Mouse (Mus musculus) midbrain, embryonic 14.5 days (tissue): ENCODE results near the gene Hunk. TPM values are rescaled to one million over a fixed set of nuclear protein-coding genes. Genes with fewer than 3 reads are reported as not detected.

ENCODE experiments used
- ATAC-seq: fragments of 200-750 bp; cut with Nextera tagmentation; 2 replicates; pipeline ENCODE4 v1.8.0; 2017; ENCODE audit warnings: moderate number of reproducible peaks, moderate library complexity; ENCODE audit not compliant: low FRiP score, low TSS enrichment
- DNase-seq: peaks from one replicate; pipeline ENCODE4 v3.0.0-alpha.2; 2015
- H3K27ac ChIP-seq: fragments of 300-500 bp; sonication (generic); replicated peaks from 2 replicates; pipeline ENCODE4 v1.5.1; 2014; ENCODE audit warnings: mild to moderate bottlenecking, low read depth, low read length, moderate library complexity
- H3K27me3 ChIP-seq: fragments of 300-500 bp; sonication (generic); 2 replicates; pipeline ENCODE4 v1.6.1; 2014; ENCODE audit warnings: low read length, control low read depth, mixed read lengths; ENCODE audit not compliant: control insufficient read depth, insufficient read depth
- H3K36me3 ChIP-seq: fragments of 300-500 bp; sonication (generic); 2 replicates; pipeline ENCODE4 v1.6.1; 2014; ENCODE audit warnings: low read length, control low read depth; ENCODE audit not compliant: control insufficient read depth, insufficient read depth
- H3K4me1 ChIP-seq: fragments of 300-500 bp; sonication (generic); 2 replicates; pipeline ENCODE4 v1.6.1; 2014; ENCODE audit warnings: mild to moderate bottlenecking, antibody characterized with exemption, low read length, control low read depth; ENCODE audit not compliant: control insufficient read depth, insufficient read depth
- H3K4me2 ChIP-seq: fragments of 300-500 bp; sonication (generic); 2 replicates; pipeline ENCODE4 v1.6.1; 2014; ENCODE audit warnings: mild to moderate bottlenecking, low read length, moderate library complexity
- H3K4me3 ChIP-seq: fragments of 300-500 bp; sonication (generic); replicated peaks from 2 replicates; pipeline ENCODE4 v1.5.1; 2014; ENCODE audit warnings: low read depth, low read length
- H3K9ac ChIP-seq: fragments of 300-500 bp; sonication (generic); replicated peaks from 2 replicates; pipeline ENCODE4 v1.6.1; 2014; ENCODE audit warnings: mild to moderate bottlenecking, low read length, moderate library complexity
- H3K9me3 ChIP-seq: fragments of 300-500 bp; sonication (generic); 2 replicates; pipeline ENCODE4 v1.6.1; 2016; ENCODE audit warnings: low read length, control low read depth, mixed read lengths; ENCODE audit not compliant: control insufficient read depth
- WGBS: fragments of 180-500 bp; shearing (Covaris S2); extraction: QIAGEN DNeasy Blood & Tissue Kit; methylation state at CpG from one replicate; pipeline ENCODE4 v1.1.7; 2014; 5-methylcytosine and 5-hydroxymethylcytosine counted together
- polyA plus RNA-seq: library from polyadenylated mRNA; unstranded; fragments of >200 nt; fragmentation: Nextera tagmentation; extraction: Ambion mirVana; gene quantifications from 2 replicates; pipeline ENCODE4 v1.2.1, GENCODE M21; 2014

Hunk gene
- polyA plus RNA-seq, 1 experiment from 2014 or later, result 8.7 TPM

- no peak overlapping the region for H3K4me3 ChIP-seq
- no peak overlapping the region for H3K9ac ChIP-seq
- no peak overlapping the region for H3K27ac ChIP-seq
- H3K4me1 ChIP-seq, result no peaks in the 10 kb centered on the region
- WGBS, result 67% methylated on average over 10 of the region's 10 CpGs
- H3K4me2 ChIP-seq, result no peak overlapping the region
- H3K9me3 ChIP-seq, result no peaks in the 10 kb centered on the region
- no peak for ATAC-seq
- no peaks in the 10 kb centered on the region for H3K27me3 ChIP-seq
- DNase-seq, result no peak
- H3K36me3 ChIP-seq, result no peaks in the 10 kb centered on the region
These were observed 147.4 kb downstream of the Hunk start for GRCm38 (mm10) chr16:90533119-90533673.

- H3K27ac ChIP-seq, result no peak overlapping the region
- H3K4me2 ChIP-seq, result no peak overlapping the region
- H3K36me3 ChIP-seq, result no peaks in the 10 kb centered on the region
- no peak for ATAC-seq
- H3K9ac ChIP-seq, result no peak overlapping the region
- H3K4me3 ChIP-seq, result no peak overlapping the region
- WGBS, result 91% methylated on average over 8 of the region's 8 CpGs
- no peak for DNase-seq
- no peaks in the 10 kb centered on the region for H3K9me3 ChIP-seq
- H3K27me3 ChIP-seq, result no peaks in the 10 kb centered on the region
- no peaks in the 10 kb centered on the region for H3K4me1 ChIP-seq
These were observed 148.8 kb downstream of the Hunk start for GRCm38 (mm10) chr16:90534591-90534990.

- 81% methylated on average over 5 of the region's 5 CpGs for WGBS
- Histone ChIP-seq H3K4me3 (no peak overlapping the region), H3K9me3 (no peaks in the 10 kb centered on the region), H3K9ac (no peak overlapping the region), H3K27ac (no peak overlapping the region), H3K4me1 (no peaks in the 10 kb centered on the region), H3K36me3 (no peaks in the 10 kb centered on the region), H3K27me3 (no peaks in the 10 kb centered on the region), H3K4me2 (no peak overlapping the region)
- no peak for DNase-seq
- no peak for ATAC-seq
These were observed 153.1 kb downstream of the Hunk start for GRCm38 (mm10) chr16:90538926-90539325.

- H3K27ac ChIP-seq, result no peak overlapping the region
- H3K4me3 ChIP-seq, result no peak overlapping the region
- DNase-seq, result no peak
- no peaks in the 10 kb centered on the region for H3K27me3 ChIP-seq
- no peaks in the 10 kb centered on the region for H3K36me3 ChIP-seq
- no peaks in the 10 kb centered on the region for H3K9me3 ChIP-seq
- H3K4me2 ChIP-seq, result no peak overlapping the region
- 95% methylated on average over 2 of the region's 2 CpGs for WGBS
- no peak for ATAC-seq
- H3K9ac ChIP-seq, result no peak overlapping the region
- H3K4me1 ChIP-seq, result no peaks in the 10 kb centered on the region
These were observed 155.4 kb downstream of the Hunk start for GRCm38 (mm10) chr16:90541191-90541590.

- Histone ChIP-seq H3K4me1 (no peaks in the 10 kb centered on the region), H3K4me2 (no peak overlapping the region), H3K4me3 (no peak overlapping the region), H3K9ac (no peak overlapping the region), H3K27ac (no peak overlapping the region), H3K9me3 (no peaks in the 10 kb centered on the region), H3K27me3 (no peaks in the 10 kb centered on the region), H3K36me3 (no peaks in the 10 kb centered on the region)
- DNase-seq, result no peak
- 72% methylated on average over 10 of the region's 10 CpGs for WGBS
- no peak for ATAC-seq
These were observed 156.6 kb downstream of the Hunk start for GRCm38 (mm10) chr16:90542383-90542782.

GRCm38 (mm10) chr16:90544175-90544574 is 158.4 kb downstream of the Hunk start:
- 94% methylated on average over 9 of the region's 9 CpGs for WGBS
- H3K4me3 ChIP-seq, result no peak overlapping the region
- no peak for ATAC-seq

GRCm38 (mm10) chr16:90545509-90545908 is 159.7 kb downstream of the Hunk start:
- H3K9ac ChIP-seq, result no peak overlapping the region
- H3K36me3 ChIP-seq, result no peaks in the 10 kb centered on the region
- H3K4me1 ChIP-seq, result no peaks in the 10 kb centered on the region
- ATAC-seq, result no peak
- no peak overlapping the region for H3K4me2 ChIP-seq
- WGBS, result 36% methylated on average over 3 of the region's 3 CpGs
- no peaks in the 10 kb centered on the region for H3K27me3 ChIP-seq
- no peak for DNase-seq
- H3K27ac ChIP-seq, result no peak overlapping the region
- H3K4me3 ChIP-seq, result no peak overlapping the region
- no peaks in the 10 kb centered on the region for H3K9me3 ChIP-seq

More at GRCm38 (mm10) chr16:90544175-90544574, 158.4 kb downstream of the Hunk start:
- Histone ChIP-seq H3K36me3 (no peaks in the 10 kb centered on the region), H3K4me2 (no peak overlapping the region), H3K27me3 (no peaks in the 10 kb centered on the region), H3K9ac (no peak overlapping the region), H3K9me3 (no peaks in the 10 kb centered on the region), H3K4me1 (no peaks in the 10 kb centered on the region), H3K27ac (no peak overlapping the region)
- DNase-seq, result no peak

- Histone ChIP-seq H3K9me3 (no peaks in the 10 kb centered on the region), H3K27ac (no peak overlapping the region), H3K4me1 (no peaks in the 10 kb centered on the region), H3K27me3 (no peaks in the 10 kb centered on the region), H3K36me3 (no peaks in the 10 kb centered on the region), H3K9ac (no peak overlapping the region), H3K4me2 (no peak overlapping the region), H3K4me3 (no peak overlapping the region)
- 81% methylated on average over 3 of the region's 3 CpGs for WGBS
- ATAC-seq (no peak), DNase-seq (no peak)
These were observed 160.8 kb downstream of the Hunk start for GRCm38 (mm10) chr16:90546591-90546990.

GRCm38 (mm10) chr16:90547996-90548395 is 162.2 kb downstream of the Hunk start:
- Histone ChIP-seq H3K4me1 (no peaks in the 10 kb centered on the region), H3K9me3 (no peaks in the 10 kb centered on the region), H3K9ac (no peak overlapping the region), H3K4me2 (no peak overlapping the region), H3K4me3 (no peak overlapping the region), H3K27ac (no peak overlapping the region), H3K27me3 (no peaks in the 10 kb centered on the region), H3K36me3 (no peaks in the 10 kb centered on the region)
- 84% methylated on average over 9 of the region's 9 CpGs for WGBS
- no peak for ATAC-seq
- DNase-seq, result no peak
